ENCODE assay signal across 1 mouse cellular context in the genomic region with DNA sequence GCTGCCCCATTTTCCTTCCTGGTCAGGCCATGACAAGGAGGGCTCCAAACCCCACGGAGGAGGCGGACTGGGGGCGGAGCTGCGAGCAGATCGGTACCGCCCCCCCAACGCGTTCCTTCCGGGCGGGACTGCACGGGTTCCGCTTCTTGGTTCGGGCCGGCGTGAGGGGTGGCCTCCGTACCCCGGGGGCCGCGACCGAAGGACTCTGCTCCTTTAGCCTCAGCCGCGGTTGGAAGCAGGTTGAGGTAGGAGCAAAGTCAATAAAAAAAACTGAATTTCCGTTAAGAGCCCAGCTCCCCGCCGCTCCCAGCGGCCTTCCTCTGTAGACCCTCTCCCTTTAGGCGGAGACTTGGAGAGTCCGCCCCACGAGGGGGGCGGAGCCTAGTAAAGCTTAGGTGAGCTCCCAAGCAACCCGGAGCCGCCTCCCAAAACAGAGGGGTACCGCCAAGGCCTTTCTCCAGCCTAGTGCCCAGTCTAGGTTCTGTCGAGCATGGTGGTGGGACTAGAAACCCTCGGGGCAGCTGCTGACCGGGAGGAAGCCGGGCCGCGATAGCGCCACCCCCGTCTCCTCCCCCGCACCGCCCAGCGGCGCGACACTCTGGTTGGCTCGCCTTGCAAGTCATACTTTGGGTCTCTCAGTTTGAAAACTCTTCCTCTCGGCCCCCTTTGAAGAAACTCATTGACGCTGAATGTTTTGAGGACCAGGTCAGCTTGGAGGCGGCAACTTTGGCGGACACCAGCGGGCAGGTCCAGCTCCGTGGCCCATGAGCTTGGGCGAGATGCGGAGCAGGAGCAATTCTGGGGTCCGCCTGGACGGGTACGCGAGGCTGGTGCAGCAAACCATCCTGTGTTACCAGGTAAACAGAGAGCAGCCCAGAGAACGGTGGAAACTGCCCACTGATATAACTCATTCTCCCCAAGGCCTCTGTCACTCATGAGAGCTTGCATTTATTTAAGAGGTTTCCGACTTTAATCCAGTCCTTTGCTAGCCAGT.
TF ChIP-seq lines count a peak whose summit lies in the region.

TSS of gene Phka2 (plus strand) at position 119 of the 994 bp plus-strand sequence.

TF ChIP-seq in CH12.LX, 34 proteins besides CTCF, POLR2A, EP300 and RAD21 (continued from another document):
- TF ChIP-seq USF1 (IDR thresholded peaks at IDR 0.05; ENCODE audit: low read depth, low read length) (no peak), ZC3H11A (IDR thresholded peaks at IDR 0.05; ENCODE audit: low read depth, low read length) (no peak), SIN3A (IDR thresholded peaks at IDR 0.05; ENCODE audit: low read length) (no peak; the same call in 1 of the 2 replicates), TCF12 (IDR thresholded peaks at IDR 0.05; ENCODE audit: low read depth, low read length) (no peak), JUND (conservative IDR thresholded peaks at IDR 0.05; ENCODE audit: low read depth, low read length) (no peak), MAX (IDR thresholded peaks at IDR 0.05; ENCODE audit: low read length) (no peak), MAFK (IDR thresholded peaks at IDR 0.05; ENCODE audit: insufficient replicate concordance, low read length) (no peak), MYC (IDR thresholded peaks at IDR 0.05; ENCODE audit: low read depth, low read length) (no peak), ZKSCAN1 (IDR thresholded peaks at IDR 0.05; ENCODE audit: borderline replicate concordance, low read depth, low read length) (no peak), MAZ (IDR thresholded peaks at IDR 0.05; ENCODE audit: low read depth, low read length) (0 out of 2 replicates have a peak, but pooled peaks have one; percentile 37), BHLHE40 (IDR thresholded peaks at IDR 0.05; ENCODE audit: low read depth, low read length) (peak; percentile 58), MEF2A (IDR thresholded peaks at IDR 0.05; ENCODE audit: borderline replicate concordance, low read depth, low read length) (no peak), HCFC1 (IDR thresholded peaks at IDR 0.05; ENCODE audit: low read depth, low read length) (peak; percentile 61), NRF1 (IDR thresholded peaks at IDR 0.05; ENCODE audit: low read depth, low read length) (no peak), KAT2A (IDR thresholded peaks at IDR 0.05; ENCODE audit: insufficient replicate concordance, low read length) (no peak), TBP (conservative IDR thresholded peaks at IDR 0.05; ENCODE audit: low read depth, low read length) (no peak), POLR2AphosphoS2 (IDR thresholded peaks at IDR 0.05; ENCODE audit: low read depth, low read length) (no peak), NELFE (IDR thresholded peaks at IDR 0.05; ENCODE audit: low read depth, low read length) (peak; percentile 66), SMC3 (IDR thresholded peaks at IDR 0.05; ENCODE audit: low read depth, low read length) (no peak), CHD1 (IDR thresholded peaks at IDR 0.05; ENCODE audit: low read depth, low read length) (peak; percentile 86), PAX5 (IDR thresholded peaks at IDR 0.05; ENCODE audit: low read length) (no peak), ELF1 (IDR thresholded peaks at IDR 0.05; ENCODE audit: low read depth, low read length) (peak; percentile 61), GABPA (IDR thresholded peaks at IDR 0.05; ENCODE audit: insufficient replicate concordance, low read depth, low read length) (no peak), CHD2 (IDR thresholded peaks at IDR 0.05; ENCODE audit: low read length) (no peak), E2F4 (IDR thresholded peaks at IDR 0.05; ENCODE audit: insufficient replicate concordance, low read depth, low read length) (no peak), RCOR1 (conservative IDR thresholded peaks at IDR 0.05; ENCODE audit: low read depth, low read length) (no peak), ZNF384 (IDR thresholded peaks at IDR 0.05; ENCODE audit: low read depth, low read length) (no peak), ZMIZ1 (IDR thresholded peaks at IDR 0.05; ENCODE audit: low read depth, low read length) (no peak), ETS1 (conservative IDR thresholded peaks at IDR 0.05; ENCODE audit: low read depth, low read length) (no peak), JUN (IDR thresholded peaks at IDR 0.05; ENCODE audit: insufficient read depth, low read depth, low read length) (no peak), UBTF (IDR thresholded peaks at IDR 0.05; ENCODE audit: low read depth, low read length) (no peak), MXI1 (IDR thresholded peaks at IDR 0.05; ENCODE audit: low read depth, low read length) (0 out of 2 replicates have a peak, but pooled peaks have one; percentile 32), IRF4 (IDR thresholded peaks at IDR 0.05; ENCODE audit: low read depth, low read length) (no peak)
